Mouse (Mus musculus): ENCODE data around the gene Vps11.

GRCm38 (mm10) chr9:44401081-44401480, 39.6 kb upstream of the Vps11 start:
- TF ChIP-seq CTCF (IDR thresholded peaks at IDR 0.05; ENCODE audit: extremely low read depth, insufficient read depth, low read length): no peak
- no peak for TF ChIP-seq POLR2A (IDR thresholded peaks at IDR 0.05; ENCODE audit: extremely low read depth, insufficient read depth, low read length)
